Mouse (Mus musculus) ES-Bruce4 (cell line): Measurements from ENCODE around the gene Spock1. TPM values are rescaled to one million over a fixed set of nuclear protein-coding genes. Genes with fewer than 3 reads are reported as not detected.
A peak's percentile ranks its signal among the peaks of the same experiment; 100 is the strongest.

Source experiments
- H3K27ac ChIP-seq: 2 replicates; pipeline ENCODE4 v1.5.1; 2012; ENCODE audit warnings: low read length, inconsistent platforms; ENCODE audit not compliant: insufficient read depth
- H3K27me3 ChIP-seq: 2 replicates; pipeline ENCODE4 v1.6.1; 2012; ENCODE audit warnings: mild to moderate bottlenecking, low read length, inconsistent platforms; ENCODE audit not compliant: control insufficient read depth, poor library complexity, insufficient read depth, severe bottlenecking
- H3K36me3 ChIP-seq: 2 replicates; pipeline ENCODE4 v1.6.1; 2012; ENCODE audit warnings: inconsistent platforms, mild to moderate bottlenecking, low read length, moderate library complexity; ENCODE audit not compliant: control insufficient read depth, poor library complexity, insufficient read depth, severe bottlenecking
- H3K4me1 ChIP-seq: one replicate; pipeline ENCODE4 v1.8.1; 2011; ENCODE audit warnings: low read length; ENCODE audit not compliant: control insufficient read depth, insufficient read depth
- H3K4me3 ChIP-seq: 2 replicates; pipeline ENCODE4 v1.5.1; 2011; ENCODE audit warnings: low read depth, mild to moderate bottlenecking, low read length
- H3K9ac ChIP-seq: 2 replicates; pipeline ENCODE4 v1.6.1; 2012; ENCODE audit warnings: low read depth, mild to moderate bottlenecking, inconsistent platforms; ENCODE audit not compliant: poor library complexity, severe bottlenecking
- H3K9me3 ChIP-seq: replicated peaks from 2 replicates; pipeline ENCODE4 v1.6.1; 2012; ENCODE audit warnings: mild to moderate bottlenecking, low read length, inconsistent platforms; ENCODE audit not compliant: control insufficient read depth, poor library complexity, insufficient read depth, severe bottlenecking
- CTCF ChIP-seq: IDR thresholded peaks from one replicate; pipeline ENCODE4 v1.8.1; 2011; ENCODE audit warnings: low read depth, low read length
- EP300 ChIP-seq: IDR thresholded peaks from 2 replicates; pipeline ENCODE4 v1.6.1; 2011; ENCODE audit warnings: low read depth, low read length; ENCODE audit not compliant: insufficient read depth
- POLR2A ChIP-seq: IDR thresholded peaks from one replicate; pipeline ENCODE4 v1.8.1; 2011; ENCODE audit warnings: low read length; ENCODE audit not compliant: insufficient read depth
- polyA plus RNA-seq: library from polyadenylated mRNA; stranded (reverse); fragments of >200 nt; gene quantifications from 2 replicates; pipeline ENCODE4 v1.2.4, GENCODE M21; 2011; ENCODE audit warnings: low read depth; ENCODE audit not compliant: missing spikeins, insufficient read depth, insufficient read length

The Spock1 gene
- polyA plus RNA-seq, 1 experiment = 0.61 TPM

DNA sequence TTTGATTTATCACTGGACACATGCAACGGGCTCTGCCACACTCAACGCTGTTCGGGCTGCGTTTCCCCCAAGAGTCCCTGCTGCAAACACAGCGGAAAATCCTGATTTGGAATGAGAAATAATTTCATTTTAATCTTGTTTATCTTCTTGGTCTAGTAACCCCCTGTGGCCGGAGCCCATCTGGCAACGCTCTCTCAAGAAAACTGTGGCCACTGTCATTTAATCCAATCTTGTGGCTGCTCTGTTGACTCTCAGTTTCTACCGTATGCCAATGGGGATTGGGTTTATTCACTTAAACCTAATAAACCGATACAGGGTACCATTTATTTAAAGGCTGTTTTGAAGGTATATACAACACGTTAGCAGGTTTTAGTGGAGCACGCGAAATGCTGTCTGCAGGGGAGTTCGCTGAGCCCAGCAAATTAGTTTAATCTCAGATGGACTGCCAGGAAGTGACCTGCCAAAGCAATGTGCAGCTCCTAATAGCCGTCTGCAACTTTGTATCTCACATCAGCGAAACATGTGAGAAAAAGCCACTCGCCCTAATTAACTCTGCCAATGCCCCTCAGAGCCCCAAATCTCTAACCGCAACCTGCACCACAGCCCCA lies 185.7 kb downstream of the Spock1 start:
- no peaks in the 10 kb centered on the region for H3K27me3 ChIP-seq
- TF ChIP-seq POLR2A = no peak
- TF ChIP-seq EP300 = no peak
- no peak for TF ChIP-seq CTCF
- no peak overlapping the region for H3K4me3 ChIP-seq
- no peak overlapping the region for H3K27ac ChIP-seq
- no peaks in the 10 kb centered on the region for H3K9me3 ChIP-seq
- H3K9ac ChIP-seq = no peak overlapping the region
- H3K4me1 ChIP-seq = no peaks in the 10 kb centered on the region
- H3K36me3 ChIP-seq = no peaks in the 10 kb centered on the region

DNA sequence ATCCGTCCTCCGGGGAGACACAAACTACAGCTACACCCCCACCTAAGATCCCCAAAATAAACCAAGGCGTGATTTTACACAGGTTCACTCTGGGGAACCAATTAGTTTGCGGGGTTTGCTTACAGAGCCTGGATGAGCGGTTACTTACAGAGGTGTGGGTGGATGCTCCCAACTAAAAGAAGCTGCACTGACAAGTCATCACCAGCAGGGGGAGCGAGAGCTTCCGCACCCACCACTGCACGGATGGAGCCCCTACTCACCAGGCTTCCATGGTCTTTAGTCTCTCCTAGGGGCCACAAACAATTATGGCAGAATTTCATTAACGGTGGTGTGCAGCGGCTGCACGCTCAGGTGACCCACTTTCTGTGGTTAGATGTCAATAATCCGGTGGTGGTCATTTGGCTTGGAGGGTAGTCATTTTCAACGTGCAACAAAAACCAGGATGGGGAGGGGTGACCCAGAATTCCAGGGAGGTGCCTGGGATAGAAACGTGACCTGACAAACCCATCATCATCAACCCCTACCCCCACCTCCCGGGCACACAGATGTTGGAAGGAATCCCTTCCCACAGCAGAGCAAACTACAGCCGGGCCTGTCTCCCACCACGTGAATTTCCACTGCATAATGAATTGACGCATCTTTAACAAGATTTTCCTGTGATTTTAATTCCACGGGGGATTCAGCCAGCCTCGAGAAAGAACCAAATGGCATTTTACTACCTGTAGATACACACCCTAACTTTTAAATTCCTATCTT lies 186.4 kb downstream of the Spock1 start:
- no peaks in the 10 kb centered on the region for H3K4me1 ChIP-seq
- H3K9ac ChIP-seq = no peak overlapping the region
- no peak overlapping the region for H3K27ac ChIP-seq
- no peak for TF ChIP-seq POLR2A
- TF ChIP-seq CTCF = peak; percentile 79
- H3K9me3 ChIP-seq = no peaks in the 10 kb centered on the region
- H3K27me3 ChIP-seq = no peaks in the 10 kb centered on the region
- no peaks in the 10 kb centered on the region for H3K36me3 ChIP-seq
- H3K4me3 ChIP-seq = no peak overlapping the region

DNA sequence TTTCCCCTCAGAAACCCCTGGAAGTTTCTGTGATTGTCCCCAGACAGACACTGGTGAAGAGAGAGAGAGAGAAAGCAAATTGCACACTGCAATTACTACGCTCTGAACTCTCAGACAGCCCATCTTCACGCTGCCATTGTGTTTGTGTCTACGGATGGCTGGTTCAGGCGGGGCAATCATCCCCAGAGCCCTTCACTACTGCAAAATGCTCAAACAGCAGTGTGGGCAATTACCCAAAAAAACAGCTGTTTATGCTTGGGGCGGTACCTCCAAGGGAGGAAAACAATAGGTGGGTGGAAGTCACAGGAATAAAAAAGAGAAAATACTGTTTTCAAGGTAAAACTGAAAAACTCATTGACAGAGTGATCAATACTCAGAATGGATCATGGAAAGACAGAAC lies 190.0 kb downstream of the Spock1 start:
- Histone ChIP-seq H3K9ac (no peak overlapping the region), H3K27ac (no peak overlapping the region), H3K36me3 (no peaks in the 10 kb centered on the region), H3K4me3 (no peak overlapping the region), H3K9me3 (no peaks in the 10 kb centered on the region), H3K4me1 (no peaks in the 10 kb centered on the region), H3K27me3 (no peaks in the 10 kb centered on the region)
- TF ChIP-seq EP300 = no peak
- TF ChIP-seq POLR2A = no peak
- no peak for TF ChIP-seq CTCF

DNA sequence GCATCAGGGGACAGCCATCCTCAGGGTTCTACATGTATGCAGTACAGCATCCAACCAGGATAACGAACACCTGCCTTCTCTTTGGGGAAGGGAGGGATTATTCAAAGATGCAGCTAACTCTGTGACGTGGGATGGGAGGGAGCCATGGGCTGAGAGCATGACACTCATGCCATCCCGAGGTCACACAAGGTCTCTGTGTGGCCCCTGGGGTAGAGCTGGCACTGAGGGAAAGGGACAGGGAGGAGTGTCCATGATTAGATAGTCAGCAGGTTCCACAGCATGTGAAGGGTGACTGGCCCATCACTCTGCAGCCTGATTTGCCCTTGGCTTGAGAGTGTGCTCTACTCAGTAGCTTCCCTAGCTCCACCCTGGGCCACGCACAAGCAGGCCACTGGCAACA lies 195.2 kb downstream of the Spock1 start:
- Histone ChIP-seq H3K4me3 (no peak overlapping the region), H3K27ac (no peak overlapping the region), H3K9ac (no peak overlapping the region), H3K9me3 (no peaks in the 10 kb centered on the region), H3K4me1 (no peaks in the 10 kb centered on the region), H3K27me3 (no peaks in the 10 kb centered on the region), H3K36me3 (no peaks in the 10 kb centered on the region)
- TF ChIP-seq EP300 = no peak
- TF ChIP-seq POLR2A = no peak
- TF ChIP-seq CTCF = no peak

DNA sequence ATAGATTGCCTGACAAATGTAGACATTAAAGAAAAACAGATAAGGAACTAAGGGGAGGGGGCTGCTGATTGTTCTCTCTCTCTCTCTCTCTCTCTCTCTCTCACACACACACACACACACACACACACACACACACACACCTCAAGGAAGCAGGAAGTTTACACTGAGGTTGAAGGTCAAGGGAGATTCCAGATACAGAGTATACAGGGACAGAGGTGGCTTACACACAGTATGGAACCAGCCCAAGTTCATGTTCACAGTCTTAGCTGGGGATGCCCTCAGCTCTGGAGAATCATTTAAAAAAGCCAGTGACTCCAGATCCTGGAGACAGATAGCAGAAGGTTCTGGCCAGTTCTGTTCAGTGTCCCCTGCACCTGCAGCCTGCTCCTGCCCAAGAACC lies 199.7 kb downstream of the Spock1 start:
- Histone ChIP-seq H3K36me3 (no peaks in the 10 kb centered on the region), H3K27me3 (no peaks in the 10 kb centered on the region), H3K4me1 (no peaks in the 10 kb centered on the region), H3K9ac (no peak overlapping the region), H3K9me3 (no peaks in the 10 kb centered on the region), H3K27ac (no peak overlapping the region), H3K4me3 (no peak overlapping the region)
- TF ChIP-seq CTCF (no peak), POLR2A (no peak), EP300 (no peak)

DNA sequence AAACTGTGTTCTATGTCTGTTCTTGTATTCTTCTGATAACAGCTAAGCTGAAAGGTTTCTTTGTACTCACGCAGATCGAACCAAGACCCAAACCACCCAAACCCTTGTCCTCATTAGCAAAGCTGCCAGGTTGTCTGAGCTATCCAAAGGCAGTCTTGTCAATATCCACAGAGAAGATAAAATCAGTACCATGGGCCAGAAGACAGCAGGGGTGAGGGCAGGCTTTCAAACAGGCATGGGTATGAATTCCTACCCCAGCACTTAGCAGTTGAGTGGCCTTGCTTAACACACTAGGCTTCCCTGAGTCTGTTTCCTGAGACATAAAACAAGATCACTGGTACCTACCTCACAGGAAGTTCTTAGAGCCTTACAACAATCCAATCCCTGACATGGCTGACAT lies 205.2 kb downstream of the Spock1 start:
- Histone ChIP-seq H3K27me3 (no peaks in the 10 kb centered on the region), H3K36me3 (no peaks in the 10 kb centered on the region), H3K9me3 (no peaks in the 10 kb centered on the region), H3K9ac (no peak overlapping the region), H3K4me3 (no peak overlapping the region), H3K4me1 (no peaks in the 10 kb centered on the region), H3K27ac (no peak overlapping the region)
- TF ChIP-seq EP300 (no peak), POLR2A (no peak), CTCF (no peak)
